Mouse (Mus musculus) regulatory T cell (primary cell): ENCODE measurements around the gene Tab1.
"Not testable (repeated sequence)": the region's sequence is repeated elsewhere in the genome, so short reads cannot be mapped to it uniquely, and the experiment has no call there.

Experiments used
- in situ Hi-C: fragments of 300-600 bp; cut with MboI, MseI; formaldehyde crosslinking; loops from one replicate; pipeline ENCODE4 v1.15.1; 2025; ENCODE audit warnings: high pct_unique_total_duplicates

Gene Tab1

DNA sequence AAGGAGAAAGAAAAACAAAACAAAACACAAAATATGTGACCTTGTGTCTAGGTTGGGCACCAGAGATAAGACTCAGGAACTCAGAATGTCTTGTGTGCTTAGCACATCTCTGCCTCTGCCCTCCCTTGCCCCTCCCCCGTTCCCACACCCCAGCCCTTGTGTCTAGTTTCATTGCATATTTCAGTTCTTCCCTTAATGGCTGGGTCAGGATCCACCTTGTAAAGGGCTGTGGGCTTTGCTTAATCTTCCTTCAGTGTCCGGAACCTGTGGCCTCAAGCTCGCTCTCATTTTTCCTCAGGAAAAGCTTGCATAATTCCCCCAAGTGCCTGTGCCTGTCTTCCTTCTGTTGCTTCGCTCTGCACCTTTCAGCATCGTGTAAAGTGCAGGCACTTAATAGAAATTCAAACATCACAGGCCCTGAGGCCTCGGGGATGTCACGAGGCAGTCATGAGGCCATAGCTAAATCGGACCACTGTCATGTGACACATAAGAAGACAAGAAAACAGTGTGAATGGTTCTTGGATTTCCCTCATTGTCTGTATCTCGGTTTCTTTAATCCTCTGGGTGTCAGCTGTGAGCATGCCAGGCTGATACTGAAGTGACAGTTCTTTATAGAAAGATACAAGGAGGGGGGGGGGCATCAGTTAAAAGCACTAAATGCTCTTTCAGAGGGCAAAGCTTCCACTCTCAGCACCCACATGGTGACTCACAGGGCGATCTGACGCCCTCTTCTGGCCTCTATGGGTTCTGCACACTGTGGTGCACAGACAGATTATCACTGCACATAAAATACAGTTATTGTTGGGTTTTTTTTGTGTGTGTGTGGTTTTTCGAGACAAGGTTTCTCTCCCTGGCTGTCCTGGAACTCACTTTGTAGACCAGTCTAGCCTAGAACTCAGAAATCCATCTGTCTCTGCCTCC, 27.2 kb upstream of the Tab1 start:
- in situ Hi-C loops: no loop called here

DNA sequence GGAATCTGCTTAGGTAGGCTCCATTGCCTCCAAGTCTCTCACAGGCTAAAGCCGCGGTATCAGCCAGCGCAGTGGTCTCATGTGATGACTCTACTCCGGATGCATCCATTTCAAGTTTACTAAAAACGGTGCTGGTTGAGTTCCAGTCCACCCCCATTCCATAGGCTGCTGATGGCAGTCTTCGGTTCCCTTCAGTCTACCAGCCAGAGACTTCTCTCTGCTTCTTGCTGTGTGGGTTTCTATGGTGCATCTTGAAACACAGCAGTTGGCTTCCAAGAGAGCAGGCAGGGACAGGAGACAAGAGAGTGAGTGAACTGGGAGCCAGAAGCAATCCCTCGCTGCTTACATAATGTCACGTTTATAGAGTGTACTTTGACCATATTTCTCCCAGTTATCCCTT, 25.8 kb upstream of the Tab1 start:
- in situ Hi-C loops: no loop called here

- in situ Hi-C loops: no loop called here
Observed at GRCm38 (mm10) chr15:80107575-80107974, 25.4 kb upstream of the Tab1 start.

GRCm38 (mm10) chr15:80111436-80111835, 21.5 kb upstream of the Tab1 start:
- in situ Hi-C loops: no loop called here

DNA sequence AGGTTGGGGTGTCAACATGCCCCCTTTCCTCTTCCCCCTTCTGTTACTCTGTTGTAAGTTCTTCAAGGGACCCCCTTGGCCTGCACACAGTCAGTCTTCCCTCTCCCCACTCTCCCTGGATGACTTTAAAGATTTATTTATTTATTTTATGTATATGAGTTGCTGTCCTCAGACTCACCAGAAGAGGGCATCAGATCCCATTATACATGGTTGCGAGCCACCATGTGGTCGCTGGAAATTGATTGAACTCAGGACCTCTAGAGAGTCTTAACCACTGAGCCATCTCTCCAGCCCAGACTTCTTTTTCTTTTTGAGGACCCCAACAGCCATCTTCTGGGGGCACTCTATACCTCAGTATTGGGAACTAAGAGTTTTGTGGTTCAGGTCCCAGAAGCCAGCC, 20.4 kb upstream of the Tab1 start:
- in situ Hi-C loops: no loop called here

- in situ Hi-C loops: no loop called here
Observed at GRCm38 (mm10) chr15:80114414-80114813, 18.5 kb upstream of the Tab1 start.

DNA sequence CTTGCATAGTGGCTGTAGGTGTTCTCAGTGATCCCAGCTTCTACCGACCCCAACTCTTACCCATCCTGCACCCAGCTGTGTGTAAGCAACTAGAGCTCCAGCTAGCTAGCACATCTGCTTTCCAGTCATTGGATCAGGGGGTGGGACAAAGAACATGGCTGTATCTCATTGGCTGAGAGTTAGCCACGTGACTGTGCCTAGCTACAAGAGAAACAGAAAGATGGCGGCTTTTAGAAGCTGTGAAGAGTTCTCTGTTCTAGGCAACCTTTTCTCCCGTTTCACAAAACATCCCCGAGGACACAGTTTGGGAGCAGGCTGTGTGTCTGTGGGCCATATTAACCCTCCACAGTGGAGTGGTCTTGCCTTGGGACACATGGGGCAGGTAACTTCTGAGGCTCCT, 17.7 kb upstream of the Tab1 start:
- in situ Hi-C loops: loop anchor here (5.0 kb wide), 1 partner anchor 107 kb away; no protein-coding TSS in a partner anchor

GRCm38 (mm10) chr15:80115866-80116794, 16.8 kb upstream of the Tab1 start:
- in situ Hi-C loops: loop anchor here (5.0 kb wide), 1 partner anchor 106 kb away; no protein-coding TSS in a partner anchor

GRCm38 (mm10) chr15:80117154-80117553, 15.8 kb upstream of the Tab1 start:
- in situ Hi-C loops: loop anchor here (5.0 kb wide), 1 partner anchor 105 kb away; no protein-coding TSS in a partner anchor

GRCm38 (mm10) chr15:80119076-80119475, 13.9 kb upstream of the Tab1 start:
- in situ Hi-C loops: loop anchor here (5.0 kb wide), 1 partner anchor 103 kb away; no protein-coding TSS in a partner anchor

GRCm38 (mm10) chr15:80121721-80122325, 11.1 kb upstream of the Tab1 start:
- in situ Hi-C loops: no loop called here

GRCm38 (mm10) chr15:80122431-80122830, 10.5 kb upstream of the Tab1 start:
- in situ Hi-C loops: not testable (repeated sequence)

DNA sequence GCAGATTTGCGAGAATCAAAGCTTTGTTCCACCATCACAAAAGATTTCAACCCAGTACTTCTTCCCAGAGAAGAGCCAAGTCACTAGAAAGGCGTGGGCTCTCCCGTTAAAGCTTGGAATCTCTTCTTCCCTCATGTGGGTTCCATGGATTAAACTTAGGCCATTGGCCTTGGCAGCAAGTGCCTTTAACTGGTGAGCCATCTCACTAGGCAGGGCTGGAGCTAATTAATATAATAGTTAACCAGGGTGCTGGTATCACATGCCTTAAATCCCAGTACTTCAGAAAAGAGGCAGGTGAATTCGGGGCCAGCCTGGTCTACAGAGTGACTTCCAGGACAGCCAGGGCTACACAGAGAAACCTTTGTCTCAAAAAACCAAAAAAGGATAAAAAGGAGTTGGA, 8.3 kb upstream of the Tab1 start:
- in situ Hi-C loops: no loop called here

- in situ Hi-C loops: no loop called here
Observed at GRCm38 (mm10) chr15:80127191-80127590, 5.7 kb upstream of the Tab1 start.

GRCm38 (mm10) chr15:80129982-80130381, 2.9 kb upstream of the Tab1 start:
- in situ Hi-C loops: no loop called here

- in situ Hi-C loops: no loop called here
Observed at GRCm38 (mm10) chr15:80130689-80131088, 2.2 kb upstream of the Tab1 start.

- in situ Hi-C loops: no loop called here
Observed at GRCm38 (mm10) chr15:80131421-80131820, 1.5 kb upstream of the Tab1 start.

- in situ Hi-C loops: no loop called here
Observed at GRCm38 (mm10) chr15:80132452-80132851, 475 bp upstream of the Tab1 start.

- in situ Hi-C loops: no loop called here
Observed at GRCm38 (mm10) chr15:80133682-80134449, 939 bp downstream of the Tab1 start.

GRCm38 (mm10) chr15:80134450-80134847, 1.5 kb downstream of the Tab1 start:
- in situ Hi-C loops: no loop called here

DNA sequence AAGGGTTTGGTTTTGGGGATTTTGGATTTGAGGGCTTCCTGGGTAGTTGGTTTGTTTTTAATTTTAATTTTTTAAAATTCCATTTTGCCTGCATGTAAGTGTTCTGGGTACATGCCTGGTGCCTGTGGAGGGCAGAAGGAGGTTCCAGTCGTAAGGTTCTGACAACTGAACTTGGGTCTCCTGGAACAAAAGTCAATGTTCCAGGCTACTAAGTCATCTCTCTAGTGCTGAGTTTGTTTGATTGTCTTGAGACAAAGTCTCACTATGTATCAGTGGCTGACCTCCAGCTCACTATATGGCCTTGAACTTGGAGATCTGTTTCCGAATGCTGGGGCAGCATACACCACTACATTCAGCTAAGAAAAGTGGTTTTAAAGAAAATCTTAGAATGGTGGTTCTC, 2.6 kb downstream of the Tab1 start:
- in situ Hi-C loops: no loop called here
